Mouse (Mus musculus): ENCODE data around the gene 4930523C07Rik.

DNA sequence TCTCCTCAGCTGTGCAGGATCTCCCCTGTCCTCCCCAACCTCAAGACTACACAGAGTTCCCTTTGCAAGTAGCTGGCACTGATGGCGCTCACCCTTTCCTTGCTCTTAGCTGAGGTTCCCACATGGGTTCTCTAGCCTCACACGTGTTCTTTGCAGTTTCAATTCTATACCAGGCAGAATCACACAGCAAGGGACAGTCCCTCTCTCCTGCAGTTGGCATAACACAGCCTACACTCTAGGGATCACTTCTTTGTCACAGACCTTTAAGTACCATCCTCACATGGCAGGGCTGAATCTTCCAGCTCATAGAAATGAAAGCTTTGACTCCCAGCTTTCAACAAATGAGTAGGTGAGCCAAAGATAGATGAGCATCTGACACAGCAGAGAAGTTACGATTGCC, 45.0 kb upstream of the 4930523C07Rik start:
- TF ChIP-seq POLR2A (IDR thresholded peaks at IDR 0.05; ENCODE audit: low read depth, low read length) (no peak), CTCF (conservative IDR thresholded peaks at IDR 0.05; ENCODE audit: insufficient read depth, insufficient read length, low read depth, low read length) (no peak)
